In genomic region chr5:30072825-30073821, GRCm38 (mm10) we compare ENCODE assay signal across 8 mouse cellular contexts. TPM values are rescaled to one million over a fixed set of nuclear protein-coding genes. Genes with fewer than 3 reads are reported as not detected.
DNase-seq lines count a peak whose midpoint lies in the region; ATAC-seq and TF ChIP-seq lines count a peak whose summit lies in the region.

Gene Tyms (minus strand): TSS chr5:30073617.

- H3K36me3 ChIP-seq in embryonic facial prominence, embryonic 15.5 days, result peaks cover 23% of the 10 kb centered on the region
- H3K36me3 ChIP-seq in kidney, embryonic 14.5 days (ENCODE audit: control insufficient read depth, insufficient read depth, low read length), result peaks cover 31% of the 10 kb centered on the region
- H3K36me3 ChIP-seq in limb, embryonic 15.5 days, result peaks cover 32% of the 10 kb centered on the region

- peak; percentile 88 for DNase-seq in A20 (ENCODE audit: low read depth, low spot score)
- DNase-seq in heart, adult 9 months (ENCODE audit: low spot score in 2 of 2), result peak; percentile 65
- DNase-seq in spleen, postnatal 4 days (ENCODE audit: low spot score in 2 of 2), result peak; percentile 83 to 88

- no peaks in the 10 kb centered on the region for H3K9me3 ChIP-seq in embryonic facial prominence, embryonic 15.5 days (replicated peaks)
- no peaks in the 10 kb centered on the region for H3K9me3 ChIP-seq in kidney, embryonic 14.5 days (ENCODE audit: control insufficient read depth, low read length)
- H3K9me3 ChIP-seq in limb, embryonic 15.5 days, result no peaks in the 10 kb centered on the region

- peak within 1 kb of the TSS; percentile 75 for H3K4me2 ChIP-seq in embryonic facial prominence, embryonic 15.5 days (replicated peaks)
- H3K4me2 ChIP-seq in kidney, embryonic 14.5 days (replicated peaks; ENCODE audit: low read depth, low read length), result peak within 1 kb of the TSS; percentile 62
- H3K4me2 ChIP-seq in limb, embryonic 15.5 days, result peak within 1 kb of the TSS; percentile 68

- peaks cover 1% of the 10 kb centered on the region; the same call in 1 of the 2 replicates for H3K4me1 ChIP-seq in bone marrow, adult 2 months (ENCODE audit: control insufficient read depth, insufficient read depth, low read length)
- peaks cover 3% of the 10 kb centered on the region; the same call in 1 of the 2 replicates for H3K4me1 ChIP-seq in embryonic facial prominence, embryonic 15.5 days
- H3K4me1 ChIP-seq in kidney, embryonic 14.5 days (ENCODE audit: control insufficient read depth, insufficient read depth, low read length), result peaks cover 9% of the 10 kb centered on the region; the same call in 1 of the 2 replicates
- peaks cover 11% of the 10 kb centered on the region for H3K4me1 ChIP-seq in limb, embryonic 15.5 days

- peak; percentile 72 for TF ChIP-seq POLR2A in bone marrow, adult 2 months (IDR thresholded peaks at IDR 0.05; ENCODE audit: borderline replicate concordance, control insufficient read depth, low read depth, low read length)

- H3K9ac ChIP-seq in embryonic facial prominence, embryonic 15.5 days, result peak within 1 kb of the TSS; percentile 65
- peak within 1 kb of the TSS; percentile 81 for H3K9ac ChIP-seq in kidney, embryonic 14.5 days (ENCODE audit: low read depth, low read length)
- peak within 1 kb of the TSS; percentile 62 for H3K9ac ChIP-seq in limb, embryonic 15.5 days

- no peak for TF ChIP-seq CTCF in bone marrow, adult 2 months (IDR thresholded peaks at IDR 0.05; ENCODE audit: control insufficient read depth, insufficient read depth, low read length)

- peak within 1 kb of the TSS; percentile 70 for H3K27ac ChIP-seq in bone marrow, adult 2 months (ENCODE audit: control insufficient read depth, insufficient read depth, low read depth, low read length, poor library complexity)
- peak within 1 kb of the TSS; percentile 86 for H3K27ac ChIP-seq in embryonic facial prominence, embryonic 15.5 days (replicated peaks)
- peak within 1 kb of the TSS; percentile 77 for H3K27ac ChIP-seq in kidney, embryonic 14.5 days (ENCODE audit: low read depth, low read length)
- peak within 1 kb of the TSS; percentile 84 for H3K27ac ChIP-seq in limb, embryonic 15.5 days

- under 1% methylated on average over 45 of the region's 45 CpGs for WGBS in bone marrow, adult 2 months
- WGBS in embryonic facial prominence, embryonic 15.5 days, result 2% methylated on average over 45 of the region's 45 CpGs
- 1% methylated on average over 45 of the region's 45 CpGs for WGBS in kidney, embryonic 14.5 days
- WGBS in limb, embryonic 15.5 days, result under 1% methylated on average over 45 of the region's 45 CpGs

- H3K27me3 ChIP-seq in embryonic facial prominence, embryonic 15.5 days, result no peaks in the 10 kb centered on the region
- H3K27me3 ChIP-seq in kidney, embryonic 14.5 days (ENCODE audit: control insufficient read depth, insufficient read depth, low read length), result no peaks in the 10 kb centered on the region
- no peaks in the 10 kb centered on the region for H3K27me3 ChIP-seq in limb, embryonic 15.5 days

- H3K4me3 ChIP-seq in bone marrow, adult 2 months (replicated peaks; ENCODE audit: control insufficient read depth, low read depth, low read length), result peak within 1 kb of the TSS; percentile 94
- H3K4me3 ChIP-seq in embryonic facial prominence, embryonic 15.5 days (replicated peaks), result peak within 1 kb of the TSS; percentile 79
- peak within 1 kb of the TSS; percentile 76 for H3K4me3 ChIP-seq in kidney, embryonic 14.5 days (ENCODE audit: low read length)
- H3K4me3 ChIP-seq in limb, embryonic 15.5 days, result peak within 1 kb of the TSS; percentile 65

- peak; percentile 87 for ATAC-seq in embryonic facial prominence, embryonic 15.5 days (ENCODE audit: insufficient number of reproducible peaks, low FRiP score, low TSS enrichment, low read depth)
- ATAC-seq in kidney, embryonic 14.5 days (ENCODE audit: low FRiP score, low TSS enrichment), result peak; percentile 89
- peak; percentile 80; the same call in 1 of the 2 replicates for ATAC-seq in limb, embryonic 15.5 days (ENCODE audit: insufficient number of reproducible peaks, low FRiP score, low TSS enrichment, low read depth)
- 0 out of 2 replicates have a peak, but pooled peaks have one; percentile 31 for ATAC-seq in monocyte, adult 5-6 weeks (replicated peaks; ENCODE audit: insufficient number of reproducible peaks, low FRiP score, low TSS enrichment, poor library complexity, severe bottlenecking)

RNA-seq across cellular contexts. Expression of gene Tyms, which starts in this region (rescaled TPM):
- polyA plus RNA-seq in bone marrow, adult 2 months (2011; ENCODE audit: insufficient read depth, insufficient read length, low replicate concordance, missing spikeins), result 80.0 and 89.6 TPM in 2 replicates
- polyA plus RNA-seq in embryonic facial prominence, embryonic 15.5 days (2015; fragmentation: Nextera tagmentation; extraction: Ambion mirVana), result 200 and 215 TPM in 2 replicates
- 328 and 403 TPM in 2 replicates for polyA plus RNA-seq in kidney, embryonic 14.5 days (2014; fragmentation: Nextera tagmentation; extraction: Ambion mirVana)
- 212 and 224 TPM in 2 replicates for polyA plus RNA-seq in limb, embryonic 15.5 days (2015; fragmentation: Nextera tagmentation; extraction: Ambion mirVana)
- 4.6 to 6.0 TPM (median 5.5 TPM) in 3 replicates for total RNA-seq in monocyte, adult 5-6 weeks (2017)

Comparison
In these comparisons a context has a peak if more than half of its experiments do, and no peak if none do; other contexts are left out.
1. Peak in every context shown above with its lines: DNase-seq, ATAC-seq, H3K4me3 ChIP-seq and H3K27ac ChIP-seq.
2. ATAC-seq: peak in every context shown above with its lines; median percentile 89 in kidney, embryonic 14.5 days; 87 in embryonic facial prominence, embryonic 15.5 days; 80 in limb, embryonic 15.5 days; 31 in monocyte, adult 5-6 weeks.